8 mouse cellular contexts compared by ENCODE assay signal in the genomic region with DNA sequence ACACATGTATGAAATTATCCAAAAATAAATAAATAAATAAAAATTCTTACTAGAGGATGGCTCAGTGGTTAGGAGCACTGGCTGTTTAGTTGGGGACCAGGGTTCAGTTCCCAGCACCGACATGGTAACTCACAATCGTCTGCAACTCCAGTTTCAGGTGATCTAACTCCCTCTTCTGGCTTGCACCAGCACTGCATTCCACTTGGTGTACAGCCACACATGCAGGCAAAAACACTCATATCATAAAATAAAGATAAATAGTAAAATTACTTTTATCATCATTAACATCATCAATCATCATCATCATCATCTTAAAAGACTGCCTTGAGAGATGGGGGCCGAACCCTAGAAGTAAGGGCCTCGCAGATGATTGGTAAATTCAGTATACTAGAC. TPM values are rescaled to one million over a fixed set of nuclear protein-coding genes. Genes with fewer than 3 reads are reported as not detected.
DNase-seq lines count a peak whose midpoint lies in the region; ATAC-seq and TF ChIP-seq lines count a peak whose summit lies in the region.

No protein-coding gene starts in this region.

- DNase-seq in lung, embryonic 14.5 days = no peak
- DNase-seq in lung, postnatal 14 days = no peak
- DNase-seq in limb, embryonic 10.5 days (ENCODE audit: low spot score) = no peak
- no peak for DNase-seq in right cerebral cortex, adult 2 months (ENCODE audit: low spot score in 2 of 2)
- DNase-seq in embryo, embryonic 10 days (ENCODE audit: low spot score) = no peak
- no peak for DNase-seq in left cerebral cortex, postnatal 25 days (ENCODE audit: low spot score in 2 of 2)

- H3K4me1 ChIP-seq in lung, embryonic 14.5 days (ENCODE audit: insufficient read depth) = 0 out of 2 replicates have a peak, but pooled peaks cover 2% of the 10 kb centered on the region
- H3K4me1 ChIP-seq in forebrain, embryonic 12.5 days = peaks cover 12% of the 10 kb centered on the region
- peaks cover 15% of the 10 kb centered on the region for H3K4me1 ChIP-seq in limb, embryonic 10.5 days
- H3K4me1 ChIP-seq in neural tube, embryonic 15.5 days = peaks cover 18% of the 10 kb centered on the region

- H3K36me3 ChIP-seq in lung, embryonic 14.5 days (ENCODE audit: insufficient read depth) = 0 out of 2 replicates have a peak, but pooled peaks cover 6% of the 10 kb centered on the region
- no peaks in the 10 kb centered on the region for H3K36me3 ChIP-seq in forebrain, embryonic 12.5 days (replicated peaks)
- H3K36me3 ChIP-seq in limb, embryonic 10.5 days = 0 out of 2 replicates have a peak, but pooled peaks cover 10% of the 10 kb centered on the region
- H3K36me3 ChIP-seq in neural tube, embryonic 15.5 days = no peaks in the 10 kb centered on the region

- 56% methylated on average over 4 of the region's 4 CpGs for WGBS in lung, embryonic 14.5 days
- 66% methylated on average over 4 of the region's 4 CpGs for WGBS in forebrain, embryonic 12.5 days
- 65% methylated on average over 4 of the region's 4 CpGs for WGBS in limb, embryonic 10.5 days
- 61% methylated on average over 4 of the region's 4 CpGs for WGBS in neural tube, embryonic 15.5 days

- H3K9ac ChIP-seq in lung, embryonic 14.5 days = no peak overlapping the region
- H3K9ac ChIP-seq in forebrain, embryonic 12.5 days = peak overlapping the region; percentile 91; the same call in 1 of the 2 replicates
- H3K9ac ChIP-seq in neural tube, embryonic 15.5 days (replicated peaks) = no peak overlapping the region

- intact Hi-C loops in left cerebral cortex, postnatal 25 days (cut with DNase I) = loop anchor here (2.0 kb wide), 1 partner anchor 75 kb away; the partner anchor contains the start of gene Raf1

- peak overlapping the region; percentile 78 for H3K4me3 ChIP-seq in lung, embryonic 14.5 days (ENCODE audit: low read depth, low read length)
- peak overlapping the region; percentile 96 for H3K4me3 ChIP-seq in forebrain, embryonic 12.5 days (replicated peaks)
- peak overlapping the region; percentile 97 for H3K4me3 ChIP-seq in limb, embryonic 10.5 days
- H3K4me3 ChIP-seq in neural tube, embryonic 15.5 days (replicated peaks) = peak overlapping the region; percentile 96

- peak; percentile 6; the same call in 1 of the 2 replicates for ATAC-seq in lung, embryonic 14.5 days (ENCODE audit: insufficient read depth)
- peak; percentile 15 for ATAC-seq in forebrain, embryonic 12.5 days (ENCODE audit: low FRiP score)
- ATAC-seq in neural tube, embryonic 15.5 days (ENCODE audit: low FRiP score) = 0 out of 2 replicates have a peak, but pooled peaks have one; percentile 5

- H3K9me3 ChIP-seq in lung, embryonic 14.5 days (ENCODE audit: low read depth, low read length) = no peaks in the 10 kb centered on the region
- H3K9me3 ChIP-seq in forebrain, embryonic 12.5 days = no peaks in the 10 kb centered on the region
- H3K9me3 ChIP-seq in limb, embryonic 10.5 days (replicated peaks) = no peaks in the 10 kb centered on the region
- H3K9me3 ChIP-seq in neural tube, embryonic 15.5 days (replicated peaks) = no peaks in the 10 kb centered on the region

- no peak overlapping the region for H3K27ac ChIP-seq in lung, embryonic 14.5 days (ENCODE audit: low read depth)
- H3K27ac ChIP-seq in forebrain, embryonic 12.5 days = no peak overlapping the region
- H3K27ac ChIP-seq in limb, embryonic 10.5 days = no peak overlapping the region
- no peak overlapping the region for H3K27ac ChIP-seq in neural tube, embryonic 15.5 days (replicated peaks)

- peak; percentile 33 for TF ChIP-seq CTCF in lung, embryonic 14.5 days (IDR thresholded peaks at IDR 0.05; ENCODE audit: low read depth)

- peak overlapping the region; percentile 82 for H3K4me2 ChIP-seq in lung, embryonic 14.5 days
- peak overlapping the region; percentile 73 for H3K4me2 ChIP-seq in forebrain, embryonic 12.5 days
- H3K4me2 ChIP-seq in neural tube, embryonic 15.5 days = peak overlapping the region; percentile 86

- no peaks in the 10 kb centered on the region for H3K27me3 ChIP-seq in lung, embryonic 14.5 days (ENCODE audit: insufficient read depth, low read length)
- no peaks in the 10 kb centered on the region for H3K27me3 ChIP-seq in forebrain, embryonic 12.5 days
- no peaks in the 10 kb centered on the region for H3K27me3 ChIP-seq in limb, embryonic 10.5 days (ENCODE audit: low read depth, poor library complexity, severe bottlenecking)
- H3K27me3 ChIP-seq in neural tube, embryonic 15.5 days (replicated peaks) = no peaks in the 10 kb centered on the region

RNA-seq across cellular contexts. Expression of gene Mkrn2, which starts 0.4 kb away (rescaled TPM):
- 25.8 and 29.6 TPM in 2 replicates for polyA plus RNA-seq in lung, embryonic 14.5 days (2014; fragmentation: Nextera tagmentation; extraction: Ambion mirVana)
- 26.5 and 28.2 TPM in 2 replicates for polyA plus RNA-seq in forebrain, embryonic 12.5 days (2016; fragmentation: Nextera tagmentation; extraction: Ambion mirVana)
- 30.7 and 33.0 TPM in 2 replicates for polyA plus RNA-seq in limb, embryonic 10.5 days (2016; fragmentation: Nextera tagmentation; extraction: Ambion mirVana)
- polyA plus RNA-seq in neural tube, embryonic 15.5 days (2015; fragmentation: Nextera tagmentation; extraction: Ambion mirVana) = 34.4 and 37.7 TPM in 2 replicates
- total RNA-seq in left cerebral cortex, postnatal 25 days (2021) = 10 to 100 TPM; 33.2 to 36.7 TPM

RNA-seq across cellular contexts. Expression of gene Mkrn2os, which starts 8.9 kb away (rescaled TPM):
- polyA plus RNA-seq in lung, embryonic 14.5 days (2014; fragmentation: Nextera tagmentation; extraction: Ambion mirVana) = 0.58 and 0.86 TPM in 2 replicates
- 0.28 and 0.32 TPM in 2 replicates for polyA plus RNA-seq in forebrain, embryonic 12.5 days (2016; fragmentation: Nextera tagmentation; extraction: Ambion mirVana)
- polyA plus RNA-seq in limb, embryonic 10.5 days (2016; fragmentation: Nextera tagmentation; extraction: Ambion mirVana) = 0.13 and 0.21 TPM in 2 replicates
- 0.37 and 2.4 TPM in 2 replicates for polyA plus RNA-seq in neural tube, embryonic 15.5 days (2015; fragmentation: Nextera tagmentation; extraction: Ambion mirVana)
- not detected for total RNA-seq in left cerebral cortex, postnatal 25 days (2021)

RNA-seq across cellular contexts. Expression of gene Tsen2, which starts 56.9 kb away (rescaled TPM):
- 30.6 and 30.9 TPM in 2 replicates for polyA plus RNA-seq in lung, embryonic 14.5 days (2014; fragmentation: Nextera tagmentation; extraction: Ambion mirVana)
- 30.3 and 30.9 TPM in 2 replicates for polyA plus RNA-seq in forebrain, embryonic 12.5 days (2016; fragmentation: Nextera tagmentation; extraction: Ambion mirVana)
- polyA plus RNA-seq in limb, embryonic 10.5 days (2016; fragmentation: Nextera tagmentation; extraction: Ambion mirVana) = 34.5 and 39.7 TPM in 2 replicates
- 36.5 and 36.9 TPM in 2 replicates for polyA plus RNA-seq in neural tube, embryonic 15.5 days (2015; fragmentation: Nextera tagmentation; extraction: Ambion mirVana)
- total RNA-seq in left cerebral cortex, postnatal 25 days (2021) = 10 to 100 TPM; 22.0 to 23.2 TPM
